Mouse (Mus musculus): Measurements from ENCODE around the gene Fli1. TPM values are rescaled to one million over a fixed set of nuclear protein-coding genes. Genes with fewer than 3 reads are reported as not detected.

Fli1 gene
- polyA plus RNA-seq, 1 experiment from 2014 or later, result 7.9 TPM

- 1% methylated on average over 40 of the region's 40 CpGs for WGBS
- H3K4me2 ChIP-seq, result peak overlapping the region; percentile 13
- peaks cover 71% of the 10 kb centered on the region for H3K27me3 ChIP-seq (replicated peaks)
- no peak overlapping the region for H3K4me3 ChIP-seq
- no peak overlapping the region for H3K27ac ChIP-seq
- H3K9me3 ChIP-seq, result no peaks in the 10 kb centered on the region
- ATAC-seq (replicated peaks), result no peak
- H3K36me3 ChIP-seq (replicated peaks), result no peaks in the 10 kb centered on the region
- peaks cover 45% of the 10 kb centered on the region for H3K4me1 ChIP-seq
- H3K9ac ChIP-seq, result no peak overlapping the region
Measured at GRCm38 (mm10) chr9:32544731-32545661, 2.3 kb upstream of the Fli1 start.

GRCm38 (mm10) chr9:32543923-32544575 is 1.4 kb upstream of the Fli1 start:
- Histone ChIP-seq H3K4me2 (no peak overlapping the region), H3K27me3 (replicated peaks) (peaks cover 71% of the 10 kb centered on the region), H3K27ac (no peak overlapping the region), H3K4me3 (no peak overlapping the region), H3K36me3 (replicated peaks) (no peaks in the 10 kb centered on the region), H3K4me1 (peaks cover 47% of the 10 kb centered on the region), H3K9ac (no peak overlapping the region), H3K9me3 (no peaks in the 10 kb centered on the region)
- ATAC-seq (replicated peaks), result no peak
- 7% methylated on average over 8 of the region's 8 CpGs for WGBS

GRCm38 (mm10) chr9:32543040-32543581 is 450 bp upstream of the Fli1 start:
- peaks cover 72% of the 10 kb centered on the region for H3K27me3 ChIP-seq (replicated peaks)
- H3K4me1 ChIP-seq, result peaks cover 47% of the 10 kb centered on the region
- peak overlapping the region; percentile 28 for H3K4me3 ChIP-seq
- no peak overlapping the region for H3K9ac ChIP-seq
- peak overlapping the region; percentile 86 for H3K4me2 ChIP-seq
- no peaks in the 10 kb centered on the region for H3K9me3 ChIP-seq
- no peak for ATAC-seq (replicated peaks)
- WGBS, result 1% methylated on average over 18 of the region's 18 CpGs
- no peak overlapping the region for H3K27ac ChIP-seq
- H3K36me3 ChIP-seq (replicated peaks), result no peaks in the 10 kb centered on the region

GRCm38 (mm10) chr9:32541223-32541901 is 1.3 kb downstream of the Fli1 start:
- no peaks in the 10 kb centered on the region for H3K36me3 ChIP-seq (replicated peaks)
- no peak; the same call in 1 of the 2 replicates for ATAC-seq (replicated peaks)

GRCm38 (mm10) chr9:32540406-32541222 is 2.0 kb downstream of the Fli1 start:
- under 1% methylated on average over 66 of the region's 70 CpGs for WGBS
- peaks cover 52% of the 10 kb centered on the region for H3K27me3 ChIP-seq (replicated peaks)
- ATAC-seq (replicated peaks), result peak; percentile 68

More at GRCm38 (mm10) chr9:32541223-32541901, 1.3 kb downstream of the Fli1 start:
- peak overlapping the region; percentile 86 for H3K4me2 ChIP-seq
- peaks cover 47% of the 10 kb centered on the region for H3K4me1 ChIP-seq
- H3K4me3 ChIP-seq, result peak overlapping the region; percentile 46
- H3K27ac ChIP-seq, result 0 out of 2 replicates have a peak overlapping the region, but pooled peaks have one; percentile 22
- under 1% methylated on average over 30 of the region's 30 CpGs for WGBS
- peaks cover 60% of the 10 kb centered on the region for H3K27me3 ChIP-seq (replicated peaks)
- no peaks in the 10 kb centered on the region for H3K9me3 ChIP-seq
- peak overlapping the region; percentile 36 for H3K9ac ChIP-seq

GRCm38 (mm10) chr9:32540061-32540405 is 2.6 kb downstream of the Fli1 start:
- peak overlapping the region; percentile 86 for H3K4me2 ChIP-seq
- peaks cover 49% of the 10 kb centered on the region for H3K27me3 ChIP-seq (replicated peaks)
- no peak overlapping the region for H3K27ac ChIP-seq
- no peak; the same call in none of the 2 replicates for ATAC-seq (replicated peaks)
- H3K9ac ChIP-seq, result peak overlapping the region; percentile 36
- H3K36me3 ChIP-seq (replicated peaks), result no peaks in the 10 kb centered on the region
- H3K4me1 ChIP-seq, result peaks cover 40% of the 10 kb centered on the region
- H3K4me3 ChIP-seq, result peak overlapping the region; percentile 46
- no peaks in the 10 kb centered on the region for H3K9me3 ChIP-seq
- 1% methylated on average over 13 of the region's 13 CpGs for WGBS

More at GRCm38 (mm10) chr9:32540406-32541222, 2.0 kb downstream of the Fli1 start:
- H3K27ac ChIP-seq, result 0 out of 2 replicates have a peak overlapping the region, but pooled peaks have one; percentile 22
- H3K9me3 ChIP-seq, result no peaks in the 10 kb centered on the region
- peak overlapping the region; percentile 86 for H3K4me2 ChIP-seq
- peak overlapping the region; percentile 46 for H3K4me3 ChIP-seq
- H3K9ac ChIP-seq, result peak overlapping the region; percentile 36
- peaks cover 46% of the 10 kb centered on the region for H3K4me1 ChIP-seq
- no peaks in the 10 kb centered on the region for H3K36me3 ChIP-seq (replicated peaks)

GRCm38 (mm10) chr9:32539321-32539761 is 3.3 kb downstream of the Fli1 start:
- no peak overlapping the region for H3K4me3 ChIP-seq
- no peak for ATAC-seq (replicated peaks)

GRCm38 (mm10) chr9:32538124-32538523 is 4.5 kb downstream of the Fli1 start:
- Histone ChIP-seq H3K27ac (no peak overlapping the region), H3K27me3 (replicated peaks) (peaks cover 38% of the 10 kb centered on the region), H3K36me3 (replicated peaks) (no peaks in the 10 kb centered on the region), H3K9me3 (no peaks in the 10 kb centered on the region), H3K4me1 (peaks cover 32% of the 10 kb centered on the region), H3K4me3 (no peak overlapping the region), H3K9ac (no peak overlapping the region), H3K4me2 (no peak overlapping the region)
- 86% methylated on average over 5 of the region's 5 CpGs for WGBS
- no peak for ATAC-seq (replicated peaks)

More at GRCm38 (mm10) chr9:32539321-32539761, 3.3 kb downstream of the Fli1 start:
- H3K9ac ChIP-seq, result no peak overlapping the region
- H3K27ac ChIP-seq, result no peak overlapping the region
- 0 out of 2 replicates have a peak overlapping the region, but pooled peaks have one; percentile 3 for H3K4me2 ChIP-seq
- H3K27me3 ChIP-seq (replicated peaks), result peaks cover 46% of the 10 kb centered on the region
- 36% methylated on average over 3 of the region's 3 CpGs for WGBS
- no peaks in the 10 kb centered on the region for H3K36me3 ChIP-seq (replicated peaks)
- H3K9me3 ChIP-seq, result no peaks in the 10 kb centered on the region
- H3K4me1 ChIP-seq, result peaks cover 34% of the 10 kb centered on the region

GRCm38 (mm10) chr9:32537706-32538105 is 5.0 kb downstream of the Fli1 start:
- Histone ChIP-seq H3K4me2 (no peak overlapping the region), H3K9me3 (no peaks in the 10 kb centered on the region), H3K36me3 (replicated peaks) (no peaks in the 10 kb centered on the region), H3K4me3 (no peak overlapping the region), H3K27me3 (replicated peaks) (peaks cover 34% of the 10 kb centered on the region), H3K4me1 (peaks cover 28% of the 10 kb centered on the region), H3K9ac (no peak overlapping the region), H3K27ac (no peak overlapping the region)
- ATAC-seq (replicated peaks), result no peak
- WGBS, result 85% methylated on average over 6 of the region's 6 CpGs

- ATAC-seq (replicated peaks), result no peak
Measured at GRCm38 (mm10) chr9:32535201-32535955, 7.3 kb downstream of the Fli1 start.

More at GRCm38 (mm10) chr9:32535201-32535955, 7.3 kb downstream of the Fli1 start:
- Histone ChIP-seq H3K36me3 (replicated peaks) (no peaks in the 10 kb centered on the region), H3K9ac (no peak overlapping the region), H3K9me3 (no peaks in the 10 kb centered on the region), H3K27me3 (replicated peaks) (peaks cover 27% of the 10 kb centered on the region), H3K27ac (no peak overlapping the region), H3K4me1 (peaks cover 6% of the 10 kb centered on the region), H3K4me2 (no peak overlapping the region), H3K4me3 (no peak overlapping the region)
- WGBS, result 63% methylated on average over 2 of the region's 2 CpGs

Data from midbrain, embryonic 15.5 days (tissue).